Mouse (Mus musculus) v-Abl transformed pro-B cells (cell line): ENCODE measurements around the gene Aff3.

Source experiments
- in situ Hi-C, 2 experiments: fragments of 400-800 bp; cut with MboI; formaldehyde crosslinking; loops; one replicate each; pipeline ENCODE4 v1.15.1; 2025; ENCODE audit not compliant: unreplicated experiment in 2 of 2

Gene Aff3

GRCm38 (mm10) chr1:38548671-38549661 lies 115.8 kb downstream of the Aff3 start:
- in situ Hi-C loops, result no loop called here

DNA sequence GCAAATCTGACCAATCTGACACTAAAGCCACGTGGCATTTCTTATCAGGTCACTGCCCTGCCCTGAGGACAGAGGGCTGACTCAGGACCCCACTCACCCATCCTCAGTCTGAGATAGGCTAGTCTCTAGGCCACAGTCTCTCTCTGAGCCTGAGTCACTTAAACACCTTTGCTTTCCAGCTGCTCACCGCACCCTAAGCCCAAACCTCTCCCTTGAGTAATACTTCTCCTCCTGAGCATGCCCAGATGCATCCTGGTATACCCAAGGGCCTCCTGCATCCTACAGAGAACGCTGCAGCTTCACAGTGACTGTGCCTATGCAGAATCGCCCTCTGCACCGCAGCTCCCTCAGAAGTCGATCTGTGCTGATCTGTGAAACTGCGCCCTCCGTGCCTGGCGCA lies 117.1 kb downstream of the Aff3 start:
- in situ Hi-C loops, result no loop called here

DNA sequence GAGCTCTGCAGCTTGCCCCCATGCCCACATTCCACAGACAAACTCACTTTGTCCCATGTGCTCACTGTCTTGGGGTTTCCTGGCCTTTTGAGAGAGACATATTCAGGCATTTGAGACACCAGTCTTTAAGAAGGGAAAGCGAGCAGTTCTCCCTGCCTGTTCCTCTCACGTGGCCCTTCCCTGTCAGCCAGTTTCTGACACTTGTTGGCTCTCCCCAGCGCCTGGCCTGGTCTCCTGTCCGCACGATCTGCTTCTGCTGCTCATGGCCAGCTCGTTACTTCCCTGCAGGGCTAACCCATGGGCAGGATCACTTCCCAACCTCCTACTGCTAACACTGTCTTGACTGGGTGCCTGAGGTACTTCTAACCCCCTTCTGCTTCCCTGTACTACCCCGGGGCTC lies 118.1 kb downstream of the Aff3 start:
- in situ Hi-C loops, result no loop called here

DNA sequence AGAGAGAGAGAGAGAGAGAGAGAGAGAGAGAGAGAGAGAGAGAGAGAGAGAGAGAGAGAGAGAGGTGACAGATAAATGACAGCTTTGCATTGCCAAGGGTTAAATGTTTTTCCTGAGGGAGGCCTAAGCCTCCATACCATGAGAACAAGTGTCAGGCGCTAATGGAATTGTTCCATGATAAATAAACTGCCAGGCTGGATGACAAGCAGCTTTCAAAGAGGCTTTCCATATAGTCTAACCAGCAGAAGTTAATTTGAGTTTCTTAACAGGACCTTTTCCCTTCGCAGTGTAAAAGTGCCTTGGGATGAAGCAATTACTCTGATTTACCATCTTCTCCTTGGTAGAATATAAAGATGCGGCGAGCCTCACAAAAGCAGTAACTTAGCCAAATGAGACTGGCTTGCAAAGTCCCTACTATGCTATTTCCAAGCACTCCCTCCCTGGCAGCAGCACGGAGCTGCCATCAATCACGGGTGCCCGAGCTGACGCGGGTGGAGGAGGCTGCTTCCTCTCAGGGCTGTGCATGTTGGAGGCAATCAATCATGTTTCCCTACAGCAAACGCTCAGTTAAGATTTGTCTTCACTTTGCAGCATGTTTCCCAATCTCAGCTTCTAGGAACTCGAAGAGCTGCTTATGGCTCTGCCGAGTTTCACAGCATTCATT lies 119.3 kb downstream of the Aff3 start:
- in situ Hi-C loops, result no loop called here

DNA sequence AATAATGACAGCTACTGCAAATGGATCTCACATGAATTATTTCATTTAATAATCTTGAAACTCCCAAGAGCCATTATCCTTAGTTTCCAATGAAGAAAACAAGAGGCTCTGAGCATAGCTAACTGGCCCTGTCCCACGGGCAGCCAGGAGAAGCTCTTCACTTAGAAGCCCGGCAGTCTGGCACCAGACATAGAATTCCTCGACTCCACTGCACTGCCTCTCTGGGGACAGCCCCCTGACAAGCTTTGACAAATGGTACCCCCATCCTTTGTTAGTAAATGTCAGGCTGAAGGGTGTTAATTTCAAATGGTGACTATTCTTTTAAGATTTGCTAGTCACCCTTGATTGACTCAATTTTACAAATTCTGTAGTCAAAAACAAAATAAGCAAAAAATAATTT lies 120.3 kb downstream of the Aff3 start:
- in situ Hi-C loops, result no loop called here

GRCm38 (mm10) chr1:38541536-38541935 lies 123.2 kb downstream of the Aff3 start:
- in situ Hi-C loops, result no loop called here

DNA sequence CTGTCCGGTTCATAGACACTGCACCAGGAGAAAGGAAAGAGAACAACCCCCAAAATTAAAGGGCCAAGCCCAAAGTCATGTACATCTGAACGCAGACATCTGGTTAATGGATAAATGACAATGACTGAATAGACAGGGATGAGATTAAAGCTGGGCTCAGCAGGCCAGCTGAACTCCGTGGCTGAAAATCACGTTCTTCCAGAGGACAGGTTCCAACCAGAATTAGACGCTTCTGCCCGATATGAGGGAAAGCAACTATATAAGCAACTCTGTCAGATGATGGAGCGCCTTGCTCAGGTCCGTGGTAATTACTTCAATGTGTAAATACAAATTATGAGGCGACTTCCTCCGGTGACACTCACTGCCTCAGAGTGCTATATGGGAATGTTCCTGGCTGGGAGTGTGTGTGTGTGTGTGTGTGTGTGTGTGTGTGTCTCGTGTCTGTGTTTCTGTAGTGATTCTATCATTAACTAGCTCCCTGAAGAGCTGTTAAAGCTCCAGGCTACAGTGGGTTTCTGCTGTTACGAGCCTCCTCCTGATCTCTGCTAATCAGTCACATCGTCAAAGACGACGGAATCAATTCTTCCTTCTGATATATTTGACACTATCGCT lies 127.7 kb downstream of the Aff3 start:
- in situ Hi-C loops, result no loop called here

DNA sequence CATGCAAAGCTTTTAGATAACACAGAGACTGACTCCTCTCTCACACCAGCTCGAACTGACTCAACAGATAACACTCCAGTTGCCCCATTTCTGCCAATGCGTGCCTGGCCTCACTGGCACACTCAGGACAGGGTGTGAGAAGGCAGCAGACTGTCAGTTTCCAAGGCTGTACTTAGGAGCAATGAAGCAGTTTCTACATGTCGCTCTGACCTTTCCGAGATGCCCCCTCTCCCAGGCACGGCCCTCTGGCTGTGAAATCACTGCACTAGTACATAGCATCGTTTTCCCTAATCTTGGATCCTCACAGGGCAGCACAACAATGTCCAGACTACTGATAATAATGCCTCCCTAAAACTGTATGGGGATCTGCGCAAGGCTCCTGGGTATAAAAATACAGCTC lies 132.2 kb downstream of the Aff3 start:
- in situ Hi-C loops, result no loop called here

DNA sequence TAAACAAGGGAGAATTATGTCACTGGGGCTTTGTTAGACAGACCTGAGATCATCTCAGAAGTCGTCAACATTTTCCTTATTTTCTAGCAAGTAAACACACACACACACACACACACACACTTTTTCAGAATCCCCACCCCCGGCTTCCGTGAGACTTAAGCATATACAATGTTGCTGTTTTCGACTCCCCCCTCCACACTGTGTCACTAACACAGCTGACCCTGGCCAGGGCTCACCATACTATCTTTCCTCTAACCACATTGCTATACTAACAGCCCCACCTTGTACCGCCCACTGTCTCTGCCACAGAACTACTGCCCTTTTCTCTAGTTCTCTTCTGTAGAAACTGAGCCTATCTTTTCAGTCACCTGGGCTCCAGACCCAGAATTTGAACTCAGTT lies 136.1 kb downstream of the Aff3 start:
- in situ Hi-C loops, result loop anchor here in 1 of 2 experiments (10.0 kb wide), 1 partner anchor 236 kb away; no protein-coding TSS in a partner anchor

DNA sequence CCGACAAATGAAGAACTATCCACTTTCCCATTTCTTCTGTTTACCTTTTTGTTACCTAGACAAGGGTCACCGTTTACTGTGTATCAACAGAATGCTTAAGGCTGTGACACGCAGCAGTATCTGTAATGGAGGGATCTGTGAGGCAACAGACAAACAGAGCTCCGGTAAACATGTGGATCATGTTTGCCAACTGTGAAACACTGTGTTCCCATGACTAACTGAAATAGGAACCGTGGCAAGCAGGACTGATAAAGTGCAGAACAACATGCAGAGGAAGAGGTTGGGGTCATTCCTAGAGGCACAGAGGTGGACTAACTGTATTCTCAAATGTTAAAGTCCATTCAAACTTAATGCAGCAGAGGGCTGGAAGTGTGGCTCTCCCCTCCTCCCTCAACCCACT lies 138.2 kb downstream of the Aff3 start:
- in situ Hi-C loops, result loop anchor here in 1 of 2 experiments (10.0 kb wide), 1 partner anchor 238 kb away; no protein-coding TSS in a partner anchor

GRCm38 (mm10) chr1:38521651-38522050 lies 143.1 kb downstream of the Aff3 start:
- in situ Hi-C loops, result loop anchor here in 1 of 2 experiments (10.0 kb wide), 1 partner anchor 243 kb away; no protein-coding TSS in a partner anchor

DNA sequence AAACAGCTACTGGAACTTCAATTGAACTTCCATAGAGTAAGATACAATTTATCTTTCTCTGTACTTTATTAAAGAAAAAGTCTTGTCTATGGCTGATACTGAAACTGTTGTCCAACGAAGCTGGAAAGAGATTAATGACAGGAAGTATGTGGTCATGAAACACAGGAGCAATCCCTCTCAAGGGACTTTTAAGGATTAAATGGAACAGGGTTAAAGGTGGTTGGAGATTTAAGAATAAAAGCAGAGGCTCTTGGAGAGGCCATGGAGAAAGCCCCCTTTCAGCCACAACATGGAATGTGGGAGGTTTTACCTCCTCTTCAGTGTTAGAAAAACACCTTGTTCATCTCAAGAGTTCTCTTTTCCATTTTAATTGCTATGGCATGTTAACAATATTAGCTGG lies 148.5 kb downstream of the Aff3 start:
- in situ Hi-C loops, result no loop called here

GRCm38 (mm10) chr1:38514634-38515011 lies 150.1 kb downstream of the Aff3 start:
- in situ Hi-C loops, result no loop called here

DNA sequence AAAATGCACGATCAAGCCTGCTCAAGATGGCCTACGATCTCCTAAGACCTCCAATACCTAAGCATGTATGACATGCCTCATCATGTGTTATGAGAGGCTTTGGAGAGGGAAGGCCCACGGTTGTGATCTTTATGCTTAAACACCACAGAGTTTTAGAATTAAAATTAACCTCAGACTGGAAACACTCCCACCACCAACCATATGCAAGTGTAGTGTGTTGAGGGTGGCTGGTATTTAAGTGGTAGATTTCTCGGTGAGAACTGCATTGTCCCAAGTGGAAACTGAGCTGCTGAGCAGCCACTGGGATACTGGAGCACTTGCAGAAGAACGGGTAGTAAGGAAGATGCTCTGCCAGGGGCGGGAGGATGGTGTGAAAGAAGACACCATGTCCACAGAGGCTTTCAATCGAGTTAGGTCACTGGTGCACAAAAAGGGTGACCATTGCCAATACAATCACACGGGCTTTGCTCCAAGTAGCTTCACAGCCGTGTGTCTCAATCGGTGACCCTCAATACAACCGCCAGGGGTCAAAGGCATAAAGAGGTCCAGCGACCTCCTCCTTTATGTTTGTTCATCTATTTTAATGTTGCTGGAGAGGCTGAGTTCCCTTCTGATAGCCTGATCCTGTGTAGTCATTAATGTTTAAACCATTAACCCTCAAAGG lies 150.7 kb downstream of the Aff3 start:
- in situ Hi-C loops, result no loop called here

DNA sequence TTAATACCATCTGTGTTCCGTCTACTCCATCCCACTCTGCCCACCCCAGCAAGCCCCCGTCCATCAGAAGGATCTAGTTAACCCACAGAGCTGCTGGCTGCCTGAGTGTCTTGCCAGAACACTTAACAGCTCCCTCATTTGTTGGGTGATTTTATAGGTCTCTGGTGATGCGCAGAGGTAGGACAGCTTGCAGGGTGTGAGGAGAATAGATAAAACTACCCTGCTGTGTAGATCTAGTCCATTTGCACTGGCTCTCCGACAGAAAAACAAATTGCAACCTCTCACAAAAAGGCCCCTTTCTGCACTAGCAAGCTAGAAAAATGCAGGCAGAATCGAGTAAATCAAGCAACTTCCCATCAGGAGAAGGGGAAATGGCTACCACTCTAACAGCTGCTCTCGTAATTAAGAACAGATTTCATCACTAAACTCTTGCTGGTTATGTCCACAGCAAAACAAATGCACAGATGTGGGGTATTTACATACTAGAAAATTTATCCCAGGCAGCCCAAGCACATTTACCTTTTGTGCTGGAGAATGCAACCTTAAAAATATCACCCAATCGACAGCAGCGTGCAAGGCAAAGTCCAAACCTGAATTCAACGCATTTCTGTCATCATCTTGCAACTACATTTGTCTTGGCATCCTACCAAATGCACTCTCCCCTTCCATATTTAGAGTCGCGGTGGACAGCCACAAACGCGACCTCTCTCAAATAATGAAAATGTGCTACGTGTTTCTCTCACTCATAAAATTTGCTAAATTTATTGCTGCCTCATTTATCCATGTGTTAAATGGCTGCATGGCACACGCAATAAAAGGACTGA lies 152.3 kb downstream of the Aff3 start:
- in situ Hi-C loops, result no loop called here

- in situ Hi-C loops, result no loop called here
These were observed 153.7 kb downstream of the Aff3 start for GRCm38 (mm10) chr1:38511076-38511475.

DNA sequence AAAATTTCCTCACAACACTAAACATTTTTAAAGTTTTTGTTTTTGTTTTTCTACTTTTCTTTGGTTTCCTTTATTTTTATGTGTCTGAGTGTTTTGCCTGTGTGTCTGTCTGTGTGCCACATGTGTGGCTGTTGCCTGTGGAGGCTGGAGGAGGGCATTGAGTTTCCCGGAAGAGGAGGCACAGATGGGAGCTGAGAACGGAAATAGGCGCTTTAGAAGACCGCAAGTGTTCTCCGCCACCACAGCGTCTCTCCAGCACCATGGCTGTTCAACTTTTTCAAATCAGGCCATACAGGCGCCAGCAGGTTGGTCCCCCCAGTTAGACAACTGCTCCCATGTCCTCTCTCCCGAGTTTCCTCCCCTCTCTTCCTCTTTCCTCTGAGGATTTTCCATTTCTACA lies 155.5 kb downstream of the Aff3 start:
- in situ Hi-C loops, result no loop called here

DNA sequence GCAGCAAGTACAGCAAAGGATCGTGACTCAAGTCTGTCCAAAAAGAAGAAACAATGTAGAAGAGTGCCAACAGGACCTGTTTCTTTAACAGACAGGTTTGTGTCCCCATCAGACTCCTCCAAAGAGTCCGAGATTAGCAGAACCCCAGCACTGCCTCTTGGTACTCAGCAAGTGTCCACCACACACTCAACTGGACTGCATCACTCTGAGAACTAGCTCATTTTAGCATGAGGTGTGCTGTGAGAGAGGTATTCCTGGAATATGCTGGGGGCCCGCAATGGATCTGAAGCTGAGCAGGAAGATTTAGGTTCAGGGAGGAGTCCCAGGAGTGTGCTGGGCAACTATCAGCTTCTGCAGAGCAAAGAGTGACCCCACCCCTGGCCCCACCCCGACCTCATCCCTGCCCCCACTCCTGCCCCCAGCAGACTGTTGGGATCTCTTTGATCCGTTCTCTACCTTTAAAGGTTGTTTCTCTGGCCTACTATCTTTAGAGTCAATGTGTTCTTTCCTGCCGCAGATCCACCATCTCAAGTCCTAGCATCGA lies 157.0 kb downstream of the Aff3 start:
- in situ Hi-C loops, result no loop called here

DNA sequence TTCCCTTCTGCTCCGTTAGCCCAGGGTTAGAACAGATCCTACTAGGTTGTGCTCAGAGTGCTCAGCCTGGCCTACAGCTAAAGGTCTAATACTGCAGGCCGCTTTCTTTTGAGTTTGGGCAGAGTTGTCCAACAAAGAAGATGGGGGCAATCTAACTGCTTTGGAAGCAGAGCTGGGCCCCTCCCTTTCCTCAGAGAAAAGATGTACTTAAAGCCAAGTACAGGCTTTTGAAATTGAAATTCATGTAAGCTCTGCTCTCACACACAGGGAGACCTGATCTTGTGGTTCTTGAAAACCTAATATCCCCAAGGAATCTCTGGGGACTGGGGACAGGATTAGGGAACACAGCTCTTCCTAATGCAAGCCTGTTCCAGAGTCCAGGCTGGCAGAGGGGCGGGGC lies 158.4 kb downstream of the Aff3 start:
- in situ Hi-C loops, result no loop called here
